Mouse (Mus musculus) lung, embryonic 14.5 days (tissue): ENCODE measurements at regions not wholly inside any gene's neighbourhood (a gene's known extent, or its start where the extent isn't known, plus 50 kb on each side); places are given as distances from the start of the nearest gene placed in this dataset.

Experiments
- ATAC-seq: fragments of 200-750 bp; cut with Nextera tagmentation; 2 replicates; pipeline ENCODE4 v1.8.0; 2017; ENCODE audit warnings: mild to moderate bottlenecking, moderate TSS enrichment, moderate library complexity; ENCODE audit not compliant: insufficient read depth
- DNase-seq: peaks from one replicate; pipeline ENCODE4 v3.0.0-alpha.2; 2015
- H3K27ac ChIP-seq: fragments of 300-500 bp; sonication (generic); 2 replicates; pipeline ENCODE4 v1.5.1; 2014; ENCODE audit warnings: low read depth, mild to moderate bottlenecking, moderate library complexity
- H3K27me3 ChIP-seq: fragments of 300-500 bp; sonication (generic); 2 replicates; pipeline ENCODE4 v1.6.1; 2014; ENCODE audit warnings: low read length, control low read depth; ENCODE audit not compliant: insufficient read depth
- H3K36me3 ChIP-seq: fragments of 300-500 bp; sonication (generic); 2 replicates; pipeline ENCODE4 v1.6.1; 2014; ENCODE audit warnings: control low read depth; ENCODE audit not compliant: insufficient read depth
- H3K4me1 ChIP-seq: fragments of 300-500 bp; sonication (generic); 2 replicates; pipeline ENCODE4 v1.6.1; 2014; ENCODE audit warnings: antibody characterized with exemption, control low read depth; ENCODE audit not compliant: insufficient read depth
- H3K4me2 ChIP-seq: fragments of 300-500 bp; sonication (generic); 2 replicates; pipeline ENCODE4 v1.6.1; 2014; ENCODE audit warnings: mild to moderate bottlenecking
- H3K4me3 ChIP-seq: fragments of 300-500 bp; sonication (generic); 2 replicates; pipeline ENCODE4 v1.5.1; 2014; ENCODE audit warnings: low read depth, low read length
- H3K9ac ChIP-seq: fragments of 300-500 bp; sonication (generic); 2 replicates; pipeline ENCODE4 v1.6.1; 2014
- H3K9me3 ChIP-seq: fragments of 300-500 bp; sonication (generic); 2 replicates; pipeline ENCODE4 v1.6.1; 2016; ENCODE audit warnings: low read depth, low read length, control low read depth
- CTCF ChIP-seq: IDR thresholded peaks from 2 replicates; pipeline ENCODE4 v1.5.1; 2016; ENCODE audit warnings: antibody characterized with exemption, low read depth
- WGBS: fragments of 180-500 bp; shearing (Covaris S2); extraction: QIAGEN DNeasy Blood & Tissue Kit; methylation state at CpG from one replicate; pipeline ENCODE4 v1.1.7; 2014; 5-methylcytosine and 5-hydroxymethylcytosine counted together

DNA sequence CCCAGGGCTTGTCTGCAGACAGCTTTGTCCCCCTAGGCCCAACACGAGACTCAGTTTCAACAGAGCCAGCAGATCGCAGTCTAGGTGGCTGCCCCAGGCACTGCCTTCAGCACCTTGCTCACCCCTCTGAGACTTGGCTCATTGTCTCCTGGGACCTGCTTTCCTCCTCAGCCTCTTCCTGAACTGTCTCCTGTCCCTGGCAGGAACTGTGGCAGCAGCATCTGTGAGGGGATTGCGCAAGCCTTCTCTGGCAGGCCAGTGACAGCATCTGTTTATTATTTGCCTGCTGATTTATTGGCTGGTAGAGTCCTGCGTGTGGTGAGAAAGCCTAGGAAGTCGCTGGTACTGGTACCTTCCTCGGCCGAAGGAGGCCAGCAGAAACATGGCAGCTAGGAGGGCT is 84.1 kb downstream of the Thnsl2 start:
- H3K4me2 ChIP-seq: no peak overlapping the region
- 33% methylated on average over 7 of the region's 7 CpGs for WGBS
- no peak overlapping the region for H3K27ac ChIP-seq
- H3K27me3 ChIP-seq: no peaks in the 10 kb centered on the region
- ATAC-seq (peak; percentile 58; the same call in 1 of the 2 replicates), DNase-seq (peak; percentile 65)
- no peak for TF ChIP-seq CTCF
- H3K9ac ChIP-seq: no peak overlapping the region
- no peaks in the 10 kb centered on the region for H3K4me1 ChIP-seq
- no peaks in the 10 kb centered on the region for H3K9me3 ChIP-seq
- H3K36me3 ChIP-seq: no peaks in the 10 kb centered on the region
- H3K4me3 ChIP-seq: no peak overlapping the region

DNA sequence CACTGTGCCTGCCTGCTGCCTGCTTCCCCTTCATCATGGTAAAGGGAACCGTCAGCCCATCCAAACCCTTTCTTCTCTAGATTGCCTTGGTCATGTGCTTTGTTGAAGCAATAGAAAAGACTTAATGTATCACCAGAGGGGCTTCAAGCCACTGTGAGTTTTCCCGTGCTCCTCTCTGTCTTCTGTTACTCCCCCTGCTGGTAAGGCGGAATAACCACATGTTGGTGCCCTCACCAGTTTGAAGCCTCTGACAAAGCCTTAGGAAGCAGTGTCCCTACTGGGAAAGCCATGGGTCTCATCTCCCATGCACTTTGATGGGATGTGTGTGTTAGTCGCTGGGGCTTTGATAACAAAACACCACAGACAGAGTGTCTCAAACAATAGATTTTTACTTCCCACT is 81.3 kb downstream of the Thnsl2 start:
- no peaks in the 10 kb centered on the region for H3K9me3 ChIP-seq
- 70% methylated on average over 4 of the region's 4 CpGs for WGBS
- H3K4me3 ChIP-seq: no peak overlapping the region
- H3K27me3 ChIP-seq: no peaks in the 10 kb centered on the region
- H3K27ac ChIP-seq: no peak overlapping the region
- no peak overlapping the region for H3K9ac ChIP-seq
- TF ChIP-seq CTCF: peak; percentile 20; the same call in 1 of the 2 replicates
- H3K4me2 ChIP-seq: no peak overlapping the region
- no peak for ATAC-seq
- no peak for DNase-seq
- H3K4me1 ChIP-seq: no peaks in the 10 kb centered on the region
- H3K36me3 ChIP-seq: no peaks in the 10 kb centered on the region

DNA sequence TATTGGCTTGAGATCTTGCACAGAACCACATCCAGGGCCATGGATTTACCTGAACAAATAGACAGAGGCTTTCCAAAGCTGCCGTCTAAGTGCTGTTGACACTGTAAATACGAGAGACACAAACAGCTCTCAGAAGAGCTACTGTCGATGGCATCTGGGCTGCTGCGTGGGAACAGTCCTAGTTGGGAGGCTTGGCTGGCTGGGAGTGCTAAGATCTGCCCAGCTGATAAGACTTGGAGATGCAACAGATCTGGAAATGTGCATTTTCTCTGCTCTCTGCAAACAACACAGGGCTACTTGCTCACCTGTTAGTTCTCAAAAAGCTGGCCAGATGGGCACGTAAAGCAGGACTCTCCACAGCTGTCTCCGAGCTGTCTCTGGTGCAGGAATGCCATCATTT is 78.8 kb downstream of the Thnsl2 start:
- no peak for TF ChIP-seq CTCF

DNA sequence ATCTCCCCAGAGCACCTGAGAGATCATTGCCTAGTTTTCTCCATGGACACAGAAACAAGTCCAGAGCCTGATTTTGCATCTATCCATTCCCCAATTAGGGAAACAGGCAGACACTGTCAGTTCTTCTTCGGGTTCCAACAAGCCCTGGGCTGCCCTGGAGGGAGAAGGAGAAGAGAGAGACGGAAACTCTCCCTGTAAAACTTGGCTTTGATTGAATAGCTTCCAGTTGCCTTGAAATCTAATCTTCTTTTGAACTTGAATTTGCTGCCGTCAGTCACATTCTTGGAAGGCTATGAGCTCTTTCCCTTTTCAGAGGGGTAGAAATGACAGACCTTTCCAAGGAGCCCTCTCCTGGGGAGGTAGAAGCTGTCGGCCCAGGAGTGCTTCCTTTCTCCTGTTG is 75.0 kb downstream of the Thnsl2 start:
- no peaks in the 10 kb centered on the region for H3K27me3 ChIP-seq
- no peaks in the 10 kb centered on the region for H3K9me3 ChIP-seq
- no peaks in the 10 kb centered on the region for H3K4me1 ChIP-seq
- WGBS: 57% methylated on average over 4 of the region's 4 CpGs
- DNase-seq (no peak), ATAC-seq (no peak)
- no peak overlapping the region for H3K27ac ChIP-seq
- H3K4me2 ChIP-seq: no peak overlapping the region
- H3K4me3 ChIP-seq: no peak overlapping the region
- no peaks in the 10 kb centered on the region for H3K36me3 ChIP-seq
- H3K9ac ChIP-seq: no peak overlapping the region
- TF ChIP-seq CTCF: no peak

More for the DNA sequence above, 78.8 kb downstream of the Thnsl2 start:
- no peak overlapping the region for H3K4me3 ChIP-seq
- no peaks in the 10 kb centered on the region for H3K4me1 ChIP-seq
- no peaks in the 10 kb centered on the region for H3K36me3 ChIP-seq
- H3K27me3 ChIP-seq: no peaks in the 10 kb centered on the region
- WGBS: 41% methylated on average over 6 of the region's 6 CpGs
- no peak overlapping the region for H3K27ac ChIP-seq
- no peaks in the 10 kb centered on the region for H3K9me3 ChIP-seq
- DNase-seq: no peak
- H3K9ac ChIP-seq: no peak overlapping the region
- no peak overlapping the region for H3K4me2 ChIP-seq
- no peak for ATAC-seq

DNA sequence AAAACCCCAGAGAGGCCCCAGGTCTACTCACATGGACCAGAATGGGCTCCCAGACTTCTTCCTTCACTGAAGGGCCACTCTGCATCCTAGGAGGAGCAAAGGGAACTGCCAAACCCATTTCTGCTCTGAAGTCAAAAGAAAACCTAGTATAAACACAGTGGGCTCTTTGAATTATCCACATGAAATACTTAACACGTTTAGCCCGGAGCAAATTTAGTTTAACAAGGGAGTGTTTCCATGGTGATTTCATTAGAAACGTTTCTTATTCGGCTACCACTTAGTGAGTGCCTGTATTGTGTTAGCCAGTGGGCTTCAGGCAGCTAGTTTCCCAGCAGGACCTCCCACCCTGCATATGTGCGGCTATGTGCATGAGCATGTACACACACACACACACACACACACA is 69.4 kb downstream of the Thnsl2 start:
- no peak for DNase-seq
- no peak overlapping the region for H3K9ac ChIP-seq
- H3K4me3 ChIP-seq: no peak overlapping the region
- ATAC-seq: no peak
- H3K27me3 ChIP-seq: no peaks in the 10 kb centered on the region
- H3K27ac ChIP-seq: no peak overlapping the region
- WGBS: 30% methylated on average over 5 of the region's 5 CpGs
- no peak for TF ChIP-seq CTCF
- no peaks in the 10 kb centered on the region for H3K4me1 ChIP-seq
- no peak overlapping the region for H3K4me2 ChIP-seq
- no peaks in the 10 kb centered on the region for H3K9me3 ChIP-seq
- no peaks in the 10 kb centered on the region for H3K36me3 ChIP-seq
